In the genomic region with DNA sequence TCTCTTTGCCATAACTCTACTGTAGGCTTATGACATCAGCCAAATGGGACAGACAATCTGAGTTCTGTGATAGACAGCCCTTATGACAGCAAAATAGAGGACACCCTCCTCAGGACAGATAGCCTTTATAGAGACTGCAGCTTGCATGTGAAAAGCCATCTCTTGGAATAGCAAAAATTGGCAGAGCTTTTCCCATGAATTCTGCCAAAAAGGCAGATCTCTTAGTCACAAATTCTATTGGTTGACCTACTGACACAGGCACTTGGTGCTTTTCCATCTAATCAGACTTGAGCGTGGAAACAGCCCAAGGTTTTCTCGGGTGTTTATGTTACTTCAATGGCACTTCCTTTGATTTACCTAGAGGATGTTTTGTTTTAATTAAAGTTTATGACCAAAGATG, we compare ENCODE assay signal across 18 mouse cellular contexts.
DNase-seq lines count a peak whose midpoint lies in the region; ATAC-seq lines count a peak whose summit lies in the region.
"Had no signal": no experiment of that assay in that cellular context is flagged by ENCODE, and none has a peak within 500 bp of the region (broad histone marks: within the 10 kb centered on the region; RNA-seq: fewer than 3 reads in every experiment).

No protein-coding gene starts in this region.

- H3K4me2 ChIP-seq in forebrain, embryonic 14.5 days (ENCODE audit: low read length): no peak overlapping the region
- H3K4me2 ChIP-seq in forebrain, embryonic 11.5 days (ENCODE audit: low read depth, low read length, severe bottlenecking): no peak overlapping the region
- no peak overlapping the region for H3K4me2 ChIP-seq in kidney, embryonic 15.5 days
- H3K4me2 ChIP-seq: embryonic facial prominence, embryonic 15.5 days; midbrain, embryonic 15.5 days; neural tube, embryonic 12.5 days had no signal

- DNase-seq in forebrain, embryonic 14.5 days (ENCODE audit: low spot score): peak; percentile 11
- DNase-seq in forebrain, embryonic 11.5 days (ENCODE audit: low spot score): no peak
- DNase-seq in kidney, adult 9 months: peak; percentile 31
- DNase-seq in NIH3T3 (ENCODE audit: low read depth): peak; percentile 44
- DNase-seq in heart, postnatal 4 days: peak; percentile 6
- DNase-seq in cerebellum, adult 18-20 months: no peak
- DNase-seq: forebrain, postnatal 0 days; gastrocnemius, postnatal 10 days; liver; thymus, adult 2 months had no signal

- no peaks in the 10 kb centered on the region for H3K4me1 ChIP-seq in forebrain, embryonic 14.5 days (ENCODE audit: control insufficient read depth, insufficient read depth, low read length)
- H3K4me1 ChIP-seq in forebrain, embryonic 11.5 days (replicated peaks; ENCODE audit: control insufficient read depth, insufficient read depth, low read length): no peaks in the 10 kb centered on the region
- H3K4me1 ChIP-seq in kidney, embryonic 15.5 days: peaks cover 3% of the 10 kb centered on the region; the same call in 1 of the 2 replicates
- H3K4me1 ChIP-seq: embryonic facial prominence, embryonic 15.5 days; midbrain, embryonic 15.5 days; neural tube, embryonic 12.5 days had no signal

- H3K4me3 ChIP-seq in forebrain, embryonic 14.5 days (ENCODE audit: low read depth, low read length): no peak overlapping the region
- H3K4me3 ChIP-seq in forebrain, embryonic 11.5 days (ENCODE audit: low read depth, low read length): no peak overlapping the region
- H3K4me3 ChIP-seq in kidney, embryonic 15.5 days (replicated peaks): no peak overlapping the region
- H3K4me3 ChIP-seq: embryonic facial prominence, embryonic 15.5 days; left cerebral cortex, adult 2 months; midbrain, embryonic 15.5 days; neural tube, embryonic 12.5 days had no signal

- no peaks in the 10 kb centered on the region for H3K27me3 ChIP-seq in forebrain, embryonic 14.5 days (replicated peaks; ENCODE audit: control insufficient read depth, insufficient read depth, low read length)
- no peaks in the 10 kb centered on the region for H3K27me3 ChIP-seq in forebrain, embryonic 11.5 days (ENCODE audit: control insufficient read depth, insufficient read depth, low read length)
- H3K27me3 ChIP-seq in kidney, embryonic 15.5 days: no peaks in the 10 kb centered on the region
- H3K27me3 ChIP-seq: embryonic facial prominence, embryonic 15.5 days; midbrain, embryonic 15.5 days; neural tube, embryonic 12.5 days had no signal

- no peak overlapping the region for H3K27ac ChIP-seq in forebrain, embryonic 14.5 days (ENCODE audit: low read depth, low read length)
- H3K27ac ChIP-seq in forebrain, embryonic 11.5 days (ENCODE audit: low read depth, low read length): no peak overlapping the region
- no peak overlapping the region for H3K27ac ChIP-seq in kidney, embryonic 15.5 days
- H3K27ac ChIP-seq: embryonic facial prominence, embryonic 15.5 days; left cerebral cortex, adult 2 months; midbrain, embryonic 15.5 days; neural tube, embryonic 12.5 days had no signal

- no peak overlapping the region for H3K9ac ChIP-seq in forebrain, embryonic 14.5 days (ENCODE audit: low read length)
- H3K9ac ChIP-seq in forebrain, embryonic 11.5 days (ENCODE audit: low read length): no peak overlapping the region
- H3K9ac ChIP-seq in kidney, embryonic 15.5 days: no peak overlapping the region
- H3K9ac ChIP-seq: embryonic facial prominence, embryonic 15.5 days; forebrain, postnatal 0 days; midbrain, embryonic 15.5 days; neural tube, embryonic 12.5 days had no signal

- no peaks in the 10 kb centered on the region for H3K36me3 ChIP-seq in forebrain, embryonic 14.5 days (ENCODE audit: control insufficient read depth, insufficient read depth, low read length)
- H3K36me3 ChIP-seq in forebrain, embryonic 11.5 days (ENCODE audit: control insufficient read depth, insufficient read depth, low read length): no peaks in the 10 kb centered on the region
- H3K36me3 ChIP-seq in kidney, embryonic 15.5 days: no peaks in the 10 kb centered on the region
- H3K36me3 ChIP-seq: embryonic facial prominence, embryonic 15.5 days; midbrain, embryonic 15.5 days; neural tube, embryonic 12.5 days had no signal

- WGBS in forebrain, embryonic 14.5 days: 80% methylated on average over 2 of the region's 2 CpGs
- WGBS in forebrain, embryonic 11.5 days: 84% methylated on average over 2 of the region's 2 CpGs
- WGBS in kidney, embryonic 15.5 days: 19% methylated on average over 2 of the region's 2 CpGs

- H3K9me3 ChIP-seq in forebrain, embryonic 14.5 days (replicated peaks; ENCODE audit: control insufficient read depth, low read length): no peaks in the 10 kb centered on the region
- no peaks in the 10 kb centered on the region for H3K9me3 ChIP-seq in forebrain, embryonic 11.5 days (ENCODE audit: control insufficient read depth, low read length)
- no peaks in the 10 kb centered on the region for H3K9me3 ChIP-seq in kidney, embryonic 15.5 days (replicated peaks)
- H3K9me3 ChIP-seq: embryonic facial prominence, embryonic 15.5 days; midbrain, embryonic 15.5 days; neural tube, embryonic 12.5 days had no signal

- no peak for ATAC-seq in forebrain, embryonic 14.5 days
- no peak for ATAC-seq in forebrain, embryonic 11.5 days (replicated peaks; ENCODE audit: low FRiP score)
- ATAC-seq in kidney, embryonic 15.5 days (replicated peaks; ENCODE audit: low FRiP score): no peak
- ATAC-seq in granulocyte monocyte progenitor cell, adult 5-6 weeks (replicated peaks; ENCODE audit: poor library complexity, severe bottlenecking): no peak
- ATAC-seq: activated CD4-positive, CD25-positive, alpha-beta regulatory T cell, adult 4 months; forebrain, postnatal 0 days; inflammation-experienced regulatory T-cells, adult 6 months; midbrain, embryonic 15.5 days had no signal

Comparison
In these comparisons a context has a peak if more than half of its experiments do, and no peak if none do; other contexts are left out.
1. DNase-seq: peak in forebrain, embryonic 14.5 days (single experiment), kidney, adult 9 months (single experiment), NIH3T3 (single experiment) and heart, postnatal 4 days (single experiment); none in forebrain, embryonic 11.5 days (single experiment) and cerebellum, adult 18-20 months (0 of 2).